Mouse (Mus musculus): Measurements from ENCODE around the gene Macrod1.
A peak's percentile ranks its signal among the peaks of the same experiment; 100 is the strongest.
"Not testable (repeated sequence)": the region's sequence is repeated elsewhere in the genome, so short reads cannot be mapped to it uniquely, and the experiment has no call there.

Macrod1 gene

GRCm38 (mm10) chr19:7057126-7057721 lies 614 bp downstream of the Macrod1 start:
- peak; percentile 65 for DNase-seq

GRCm38 (mm10) chr19:7057722-7058207 lies 1.2 kb downstream of the Macrod1 start:
- peak; percentile 76 for DNase-seq

- no peak for DNase-seq
Observed at GRCm38 (mm10) chr19:7058541-7058940, 1.9 kb downstream of the Macrod1 start.

- DNase-seq: no peak
Observed at GRCm38 (mm10) chr19:7062110-7062509, 5.5 kb downstream of the Macrod1 start.

- DNase-seq: no peak
Observed at GRCm38 (mm10) chr19:7062916-7063315, 6.3 kb downstream of the Macrod1 start.

GRCm38 (mm10) chr19:7064571-7064970 lies 8.0 kb downstream of the Macrod1 start:
- peak; percentile 84 for DNase-seq

- no peak for DNase-seq
Observed at GRCm38 (mm10) chr19:7066034-7066827, 9.6 kb downstream of the Macrod1 start.

GRCm38 (mm10) chr19:7066828-7067342 lies 10.3 kb downstream of the Macrod1 start:
- no peak for DNase-seq

- DNase-seq: peak; percentile 28
Observed at GRCm38 (mm10) chr19:7067344-7068050, 10.9 kb downstream of the Macrod1 start.

- peak; percentile 87 for DNase-seq
Observed at GRCm38 (mm10) chr19:7068136-7068535, 11.5 kb downstream of the Macrod1 start.

- DNase-seq: no peak
Observed at GRCm38 (mm10) chr19:7068661-7069531, 12.3 kb downstream of the Macrod1 start.

GRCm38 (mm10) chr19:7069781-7070763 lies 13.5 kb downstream of the Macrod1 start:
- no peak for DNase-seq

- no peak for DNase-seq
Observed at GRCm38 (mm10) chr19:7070775-7071174, 14.2 kb downstream of the Macrod1 start.

GRCm38 (mm10) chr19:7072221-7072620 lies 15.6 kb downstream of the Macrod1 start:
- DNase-seq: no peak

GRCm38 (mm10) chr19:7073997-7074781 lies 17.6 kb downstream of the Macrod1 start:
- no peak for DNase-seq

- DNase-seq: not testable (repeated sequence)
Observed at GRCm38 (mm10) chr19:7075336-7075735, 18.7 kb downstream of the Macrod1 start.

GRCm38 (mm10) chr19:7077666-7078065 lies 21.1 kb downstream of the Macrod1 start:
- no peak for DNase-seq

- DNase-seq: no peak
Observed at GRCm38 (mm10) chr19:7078271-7078670, 21.7 kb downstream of the Macrod1 start.

- no peak for DNase-seq
Observed at GRCm38 (mm10) chr19:7081516-7082266, 25.1 kb downstream of the Macrod1 start.

Measured in cerebellum, adult 8-10 months (tissue).